In the genomic region with DNA sequence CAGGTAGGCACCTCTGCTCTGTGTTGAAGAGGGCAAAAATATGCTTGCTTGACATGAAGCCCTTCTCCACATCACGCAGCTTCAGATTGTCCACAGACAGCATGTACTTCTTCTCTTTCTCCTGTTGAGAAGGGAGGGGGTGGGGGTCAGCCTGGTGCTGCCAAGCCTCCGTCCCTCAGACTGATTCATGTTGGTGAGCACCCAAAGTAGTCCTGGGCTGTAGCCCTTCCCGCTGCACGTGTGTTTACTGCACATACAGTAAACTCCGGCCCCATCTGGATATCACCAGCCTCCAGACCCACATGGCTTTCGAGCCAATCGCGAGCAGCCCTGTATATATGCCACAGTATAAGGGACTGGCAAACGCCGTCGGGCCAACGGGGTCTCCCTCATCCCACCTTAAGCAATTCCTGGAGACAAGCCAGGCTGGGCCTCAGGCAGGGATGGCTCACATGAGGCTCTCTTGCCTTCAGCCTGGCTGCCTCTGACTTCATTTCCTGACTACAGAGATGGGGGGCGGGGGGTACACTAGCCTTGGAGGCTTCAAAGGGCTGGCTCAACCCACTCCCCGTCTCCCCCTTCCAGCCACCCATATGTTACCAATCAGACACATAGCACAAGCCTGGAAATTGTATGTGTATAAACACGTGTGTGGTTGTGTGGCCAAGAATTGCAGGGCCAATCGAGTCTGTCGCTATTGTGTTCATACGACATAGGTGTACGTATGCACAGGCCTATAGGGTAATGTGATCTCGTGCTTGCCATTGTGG, we compare ENCODE assay signal across 8 mouse cellular contexts. TPM values are rescaled to one million over a fixed set of nuclear protein-coding genes. Genes with fewer than 3 reads are reported as not detected.
DNase-seq lines count a peak whose midpoint lies in the region; ATAC-seq and TF ChIP-seq lines count a peak whose summit lies in the region.

No protein-coding gene starts in this region.

- peaks cover 21% of the 10 kb centered on the region for H3K4me1 ChIP-seq in midbrain, embryonic 11.5 days (ENCODE audit: control insufficient read depth, insufficient read depth, low read length)
- peaks cover 43% of the 10 kb centered on the region for H3K4me1 ChIP-seq in midbrain, embryonic 13.5 days (replicated peaks)
- peaks cover 21% of the 10 kb centered on the region for H3K4me1 ChIP-seq in hindbrain, embryonic 14.5 days (replicated peaks; ENCODE audit: control insufficient read depth, insufficient read depth, low read length)
- H3K4me1 ChIP-seq in stomach, embryonic 14.5 days (ENCODE audit: control insufficient read depth, insufficient read depth, low read length) = peaks cover 46% of the 10 kb centered on the region

- no peak overlapping the region for H3K4me2 ChIP-seq in midbrain, embryonic 11.5 days
- no peak overlapping the region for H3K4me2 ChIP-seq in midbrain, embryonic 13.5 days (replicated peaks)
- H3K4me2 ChIP-seq in hindbrain, embryonic 14.5 days (replicated peaks) = no peak overlapping the region
- H3K4me2 ChIP-seq in stomach, embryonic 14.5 days (replicated peaks; ENCODE audit: low read depth, low read length) = peak overlapping the region; percentile 20; the same call in 1 of the 2 replicates

- H3K36me3 ChIP-seq in midbrain, embryonic 11.5 days (ENCODE audit: control insufficient read depth, insufficient read depth, low read length) = no peaks in the 10 kb centered on the region
- H3K36me3 ChIP-seq in midbrain, embryonic 13.5 days = peaks cover 34% of the 10 kb centered on the region
- peaks cover 59% of the 10 kb centered on the region for H3K36me3 ChIP-seq in hindbrain, embryonic 14.5 days (replicated peaks; ENCODE audit: control insufficient read depth, insufficient read depth)
- peaks cover 2% of the 10 kb centered on the region; the same call in 1 of the 2 replicates for H3K36me3 ChIP-seq in stomach, embryonic 14.5 days (ENCODE audit: control insufficient read depth, insufficient read depth, low read length)

- peak overlapping the region; percentile 91 for H3K27ac ChIP-seq in gastrocnemius, adult 2 months
- H3K27ac ChIP-seq in midbrain, embryonic 11.5 days (ENCODE audit: low read depth, low read length) = no peak overlapping the region; the same call in 1 of the 2 replicates
- H3K27ac ChIP-seq in midbrain, embryonic 13.5 days = no peak overlapping the region
- H3K27ac ChIP-seq in hindbrain, embryonic 14.5 days = peak overlapping the region; percentile 32
- H3K27ac ChIP-seq in stomach, embryonic 14.5 days (ENCODE audit: low read length) = peak overlapping the region; percentile 99

- no peak overlapping the region for H3K4me3 ChIP-seq in gastrocnemius, adult 2 months
- H3K4me3 ChIP-seq in midbrain, embryonic 11.5 days (ENCODE audit: low read depth, low read length) = no peak overlapping the region
- no peak overlapping the region for H3K4me3 ChIP-seq in midbrain, embryonic 13.5 days (replicated peaks)
- H3K4me3 ChIP-seq in hindbrain, embryonic 14.5 days (replicated peaks; ENCODE audit: low read length) = no peak overlapping the region
- no peak overlapping the region for H3K4me3 ChIP-seq in stomach, embryonic 14.5 days (ENCODE audit: low read depth, low read length)

- no peak for TF ChIP-seq CTCF in gastrocnemius, adult 2 months (IDR thresholded peaks at IDR 0.05)

- WGBS in midbrain, embryonic 11.5 days = 79% methylated on average over 20 of the region's 20 CpGs
- 83% methylated on average over 20 of the region's 20 CpGs for WGBS in midbrain, embryonic 13.5 days
- 78% methylated on average over 20 of the region's 20 CpGs for WGBS in hindbrain, embryonic 14.5 days
- 34% methylated on average over 20 of the region's 20 CpGs for WGBS in stomach, embryonic 14.5 days

- ATAC-seq in midbrain, embryonic 11.5 days (ENCODE audit: low FRiP score) = no peak
- no peak for ATAC-seq in midbrain, embryonic 13.5 days
- no peak for ATAC-seq in hindbrain, embryonic 14.5 days (ENCODE audit: low FRiP score)
- peak; percentile 8; the same call in 1 of the 2 replicates for ATAC-seq in stomach, embryonic 14.5 days (ENCODE audit: insufficient number of reproducible peaks, insufficient read depth, low FRiP score, low read depth)

- H3K9ac ChIP-seq in midbrain, embryonic 11.5 days (ENCODE audit: low read length) = no peak overlapping the region
- no peak overlapping the region for H3K9ac ChIP-seq in midbrain, embryonic 13.5 days (replicated peaks)
- no peak overlapping the region for H3K9ac ChIP-seq in hindbrain, embryonic 14.5 days
- H3K9ac ChIP-seq in stomach, embryonic 14.5 days (replicated peaks; ENCODE audit: low read depth, low read length) = no peak overlapping the region

- peaks cover 8% of the 10 kb centered on the region for H3K27me3 ChIP-seq in midbrain, embryonic 11.5 days (ENCODE audit: control insufficient read depth, insufficient read depth, low read length)
- peaks cover 26% of the 10 kb centered on the region for H3K27me3 ChIP-seq in midbrain, embryonic 13.5 days
- H3K27me3 ChIP-seq in hindbrain, embryonic 14.5 days (ENCODE audit: control insufficient read depth, insufficient read depth, low read length) = peaks cover 5% of the 10 kb centered on the region
- H3K27me3 ChIP-seq in stomach, embryonic 14.5 days (ENCODE audit: control insufficient read depth, insufficient read depth, low read length) = no peaks in the 10 kb centered on the region

- DNase-seq in gastrocnemius, adult 2 months = peak; percentile 46
- no peak for DNase-seq in gastrocnemius, postnatal 10 days
- DNase-seq in midbrain, embryonic 11.5 days (ENCODE audit: low spot score, missing footprints) = peak; percentile 87
- DNase-seq in hindbrain, embryonic 14.5 days (ENCODE audit: low spot score) = no peak
- no peak for DNase-seq in spleen, adult 18-20 months
- no peak for DNase-seq in left cerebral cortex, adult 8-10 months (ENCODE audit: low spot score in 2 of 2)

- intact Hi-C loops in gastrocnemius, adult 2 months (cut with DNase I) = no loop called here

- H3K9me3 ChIP-seq in midbrain, embryonic 11.5 days (ENCODE audit: control insufficient read depth, low read length) = no peaks in the 10 kb centered on the region
- H3K9me3 ChIP-seq in midbrain, embryonic 13.5 days = no peaks in the 10 kb centered on the region
- no peaks in the 10 kb centered on the region for H3K9me3 ChIP-seq in hindbrain, embryonic 14.5 days (ENCODE audit: control insufficient read depth, low read length)
- H3K9me3 ChIP-seq in stomach, embryonic 14.5 days (ENCODE audit: control insufficient read depth, low read depth, low read length) = no peaks in the 10 kb centered on the region

RNA-seq across cellular contexts. Expression of a gene that starts 29.2 kb away (rescaled TPM):
- 100 to 1,000 TPM; 118 to 175 TPM for total RNA-seq in gastrocnemius, adult 2 months (2021)
- total RNA-seq in gastrocnemius, postnatal 10 days (2021) = 100 to 1,000 TPM; 140 to 148 TPM
- 382 and 417 TPM in 2 replicates for polyA plus RNA-seq in midbrain, embryonic 11.5 days (2014; fragmentation: Nextera tagmentation; extraction: Ambion mirVana)
- polyA plus RNA-seq in midbrain, embryonic 13.5 days (2015; fragmentation: Nextera tagmentation; extraction: Ambion mirVana) = 454 and 469 TPM in 2 replicates
- 192 and 221 TPM in 2 replicates for polyA plus RNA-seq in hindbrain, embryonic 14.5 days (2014; fragmentation: Nextera tagmentation; extraction: Ambion mirVana)
- polyA plus RNA-seq in stomach, embryonic 14.5 days (2014; fragmentation: Nextera tagmentation; extraction: Ambion mirVana) = 137 and 143 TPM in 2 replicates
- total RNA-seq in left cerebral cortex, adult 8-10 months (2022) = 100 to 1,000 TPM; 204 to 222 (median 213) TPM

RNA-seq across cellular contexts. Expression of a gene that starts 29.9 kb away (rescaled TPM):
- 10 to 100 TPM; 56.0 to 62.9 TPM for total RNA-seq in gastrocnemius, adult 2 months (2021)
- 10 to 100 TPM; 71.3 to 76.5 TPM for total RNA-seq in gastrocnemius, postnatal 10 days (2021)
- 14.6 and 16.7 TPM in 2 replicates for polyA plus RNA-seq in midbrain, embryonic 11.5 days (2014; fragmentation: Nextera tagmentation; extraction: Ambion mirVana)
- 26.0 and 26.7 TPM in 2 replicates for polyA plus RNA-seq in midbrain, embryonic 13.5 days (2015; fragmentation: Nextera tagmentation; extraction: Ambion mirVana)
- polyA plus RNA-seq in hindbrain, embryonic 14.5 days (2014; fragmentation: Nextera tagmentation; extraction: Ambion mirVana) = 26.4 and 29.6 TPM in 2 replicates
- 23.1 and 24.3 TPM in 2 replicates for polyA plus RNA-seq in stomach, embryonic 14.5 days (2014; fragmentation: Nextera tagmentation; extraction: Ambion mirVana)
- total RNA-seq in left cerebral cortex, adult 8-10 months (2022) = 10 to 100 TPM; 87.7 to 91.0 (median 89.3) TPM

RNA-seq across cellular contexts. Expression of a gene that starts 35.1 kb away (rescaled TPM):
- total RNA-seq in gastrocnemius, adult 2 months (2021) = 10 to 100 TPM; 26.4 to 26.6 TPM
- 10 to 100 TPM; 31.2 to 47.2 TPM for total RNA-seq in gastrocnemius, postnatal 10 days (2021)
- 43.1 and 46.9 TPM in 2 replicates for polyA plus RNA-seq in midbrain, embryonic 11.5 days (2014; fragmentation: Nextera tagmentation; extraction: Ambion mirVana)
- polyA plus RNA-seq in midbrain, embryonic 13.5 days (2015; fragmentation: Nextera tagmentation; extraction: Ambion mirVana) = 54.4 and 56.7 TPM in 2 replicates
- 47.5 and 49.1 TPM in 2 replicates for polyA plus RNA-seq in hindbrain, embryonic 14.5 days (2014; fragmentation: Nextera tagmentation; extraction: Ambion mirVana)
- 44.7 and 45.4 TPM in 2 replicates for polyA plus RNA-seq in stomach, embryonic 14.5 days (2014; fragmentation: Nextera tagmentation; extraction: Ambion mirVana)
- total RNA-seq in left cerebral cortex, adult 8-10 months (2022) = 10 to 100 TPM; 65.8 to 82.5 (median 75.7) TPM

RNA-seq across cellular contexts. Expression of a gene that starts 36.1 kb away (rescaled TPM):
- total RNA-seq in gastrocnemius, adult 2 months (2021) = 1 to 10 TPM; 3.7 to 8.2 TPM
- 10 to 100 TPM; 18.9 to 25.7 TPM for total RNA-seq in gastrocnemius, postnatal 10 days (2021)
- 12.9 and 13.8 TPM in 2 replicates for polyA plus RNA-seq in midbrain, embryonic 11.5 days (2014; fragmentation: Nextera tagmentation; extraction: Ambion mirVana)
- polyA plus RNA-seq in midbrain, embryonic 13.5 days (2015; fragmentation: Nextera tagmentation; extraction: Ambion mirVana) = 35.5 and 41.2 TPM in 2 replicates
- 123 and 132 TPM in 2 replicates for polyA plus RNA-seq in hindbrain, embryonic 14.5 days (2014; fragmentation: Nextera tagmentation; extraction: Ambion mirVana)
- polyA plus RNA-seq in stomach, embryonic 14.5 days (2014; fragmentation: Nextera tagmentation; extraction: Ambion mirVana) = 20.5 and 22.6 TPM in 2 replicates
- total RNA-seq in left cerebral cortex, adult 8-10 months (2022) = 1,000 to 10,000 TPM; 1,127 to 1,189 (median 1,146) TPM

RNA-seq across cellular contexts. Expression of a gene that starts 57.1 kb away (rescaled TPM):
- 10 to 100 TPM in 1 of 2 experiments, 1 to 10 TPM in 1; 9.8 to 12.9 TPM for total RNA-seq in gastrocnemius, adult 2 months (2021)
- 10 to 100 TPM; 18.0 to 20.2 TPM for total RNA-seq in gastrocnemius, postnatal 10 days (2021)
- 70.9 and 73.2 TPM in 2 replicates for polyA plus RNA-seq in midbrain, embryonic 11.5 days (2014; fragmentation: Nextera tagmentation; extraction: Ambion mirVana)
- polyA plus RNA-seq in midbrain, embryonic 13.5 days (2015; fragmentation: Nextera tagmentation; extraction: Ambion mirVana) = 85.5 and 87.2 TPM in 2 replicates
- polyA plus RNA-seq in hindbrain, embryonic 14.5 days (2014; fragmentation: Nextera tagmentation; extraction: Ambion mirVana) = 76.0 and 86.5 TPM in 2 replicates
- 64.7 and 65.3 TPM in 2 replicates for polyA plus RNA-seq in stomach, embryonic 14.5 days (2014; fragmentation: Nextera tagmentation; extraction: Ambion mirVana)
- 10 to 100 TPM; 42.9 to 51.6 (median 49.4) TPM for total RNA-seq in left cerebral cortex, adult 8-10 months (2022)

Comparison
In these comparisons a context has a peak if more than half of its experiments do, and no peak if none do; other contexts are left out.
1. DNase-seq: peak in gastrocnemius, adult 2 months (single experiment) and midbrain, embryonic 11.5 days (single experiment); none in gastrocnemius, postnatal 10 days (single experiment), hindbrain, embryonic 14.5 days (single experiment), spleen, adult 18-20 months (0 of 2) and left cerebral cortex, adult 8-10 months (0 of 2).
2. H3K27ac ChIP-seq: peak in gastrocnemius, adult 2 months (single experiment), hindbrain, embryonic 14.5 days (single experiment) and stomach, embryonic 14.5 days (single experiment); none in midbrain, embryonic 11.5 days (single experiment) and midbrain, embryonic 13.5 days (single experiment).